Mouse (Mus musculus) bone marrow, adult 2 months (tissue): Measurements from ENCODE around the gene Slc35f4. TPM values are rescaled to one million over a fixed set of nuclear protein-coding genes. Genes with fewer than 3 reads are reported as not detected.
"Not testable (repeated sequence)": the region's sequence is repeated elsewhere in the genome, so short reads cannot be mapped to it uniquely, and the experiment has no call there.

Source experiments
- H3K27ac ChIP-seq: fragments of 200-500 bp; 2 replicates; pipeline ENCODE4 v1.5.1; 2012; ENCODE audit warnings: low read depth, mild to moderate bottlenecking, control low read depth, inconsistent platforms, low read length; ENCODE audit not compliant: control insufficient read depth, poor library complexity, insufficient read depth
- H3K4me1 ChIP-seq: fragments of 200-500 bp; 2 replicates; pipeline ENCODE4 v1.6.1; 2011; ENCODE audit warnings: low read length; ENCODE audit not compliant: control insufficient read depth, insufficient read depth
- H3K4me3 ChIP-seq: fragments of 200-500 bp; replicated peaks from 2 replicates; pipeline ENCODE3; 2011; ENCODE audit warnings: mild to moderate bottlenecking, low read depth, low read length, control low read depth; ENCODE audit not compliant: control insufficient read depth
- CTCF ChIP-seq: fragments of 200-500 bp; IDR thresholded peaks from 2 replicates; pipeline ENCODE4 v1.5.1; 2011; ENCODE audit warnings: low read length, control low read depth; ENCODE audit not compliant: control insufficient read depth, insufficient read depth
- POLR2A ChIP-seq: fragments of 200-500 bp; IDR thresholded peaks from 2 replicates; pipeline ENCODE4 v1.6.1; 2011; ENCODE audit warnings: low read depth, mild to moderate bottlenecking, control low read depth, low read length, borderline replicate concordance; ENCODE audit not compliant: control insufficient read depth
- WGBS: fragments of 180-500 bp; shearing (Covaris S2); methylation state at CpG from one replicate; pipeline ENCODE4 v1.1.7; 2018; 5-methylcytosine and 5-hydroxymethylcytosine counted together
- polyA plus RNA-seq: library from polyadenylated mRNA; stranded (reverse); fragments of >200 nt; gene quantifications from 2 replicates; pipeline ENCODE4 v1.2.4, GENCODE M21; 2011; ENCODE audit warnings: low replicate concordance; ENCODE audit not compliant: missing spikeins, insufficient read depth, insufficient read length

Gene Slc35f4
- polyA plus RNA-seq, 1 experiment = not detected

DNA sequence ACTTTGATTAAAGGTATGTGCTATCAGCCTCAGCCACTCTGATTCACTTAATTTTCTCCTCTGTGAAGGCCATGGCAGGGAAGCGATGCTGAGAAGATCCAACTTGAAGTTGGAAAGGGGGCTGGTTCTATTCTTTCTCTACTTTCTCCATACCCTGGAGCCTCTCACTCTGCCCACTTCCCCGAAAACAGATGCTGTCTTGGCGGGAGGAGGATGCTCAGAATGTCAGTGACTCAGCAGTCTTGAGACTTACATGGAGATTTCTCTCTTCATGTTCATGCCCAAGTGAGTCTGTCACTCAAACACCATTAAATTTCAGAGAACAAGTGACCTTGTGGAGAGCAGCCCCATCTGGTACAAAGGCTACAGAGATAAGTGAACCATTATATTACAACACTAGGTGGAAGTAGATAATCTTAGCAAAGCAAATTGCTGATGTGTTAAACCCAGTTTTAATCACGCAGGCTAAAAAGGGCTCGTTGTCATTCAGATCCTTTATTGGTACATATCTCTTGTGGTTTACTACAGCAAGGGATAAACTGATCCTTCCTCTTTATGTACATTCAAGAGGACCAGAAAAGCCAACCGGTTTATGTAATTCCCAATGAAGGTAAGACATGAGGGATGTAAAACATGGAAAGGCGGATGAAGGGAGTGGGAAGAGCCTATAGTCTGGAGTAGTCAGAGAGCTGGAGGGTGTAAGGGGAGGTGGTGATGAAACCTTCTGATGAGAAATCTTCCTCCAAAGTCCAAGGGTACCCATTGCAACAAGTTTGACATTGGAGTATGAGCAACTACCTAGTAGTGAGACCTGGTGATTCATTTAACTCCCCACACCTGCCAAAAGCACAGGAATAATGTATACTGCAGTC lies 241.8 kb downstream of the Slc35f4 start:
- TF ChIP-seq CTCF (no peak), POLR2A (no peak)
- no peak overlapping the region for H3K4me3 ChIP-seq
- no peaks in the 10 kb centered on the region for H3K4me1 ChIP-seq
- no peak overlapping the region for H3K27ac ChIP-seq
- 76% methylated on average over 7 of the region's 7 CpGs for WGBS

DNA sequence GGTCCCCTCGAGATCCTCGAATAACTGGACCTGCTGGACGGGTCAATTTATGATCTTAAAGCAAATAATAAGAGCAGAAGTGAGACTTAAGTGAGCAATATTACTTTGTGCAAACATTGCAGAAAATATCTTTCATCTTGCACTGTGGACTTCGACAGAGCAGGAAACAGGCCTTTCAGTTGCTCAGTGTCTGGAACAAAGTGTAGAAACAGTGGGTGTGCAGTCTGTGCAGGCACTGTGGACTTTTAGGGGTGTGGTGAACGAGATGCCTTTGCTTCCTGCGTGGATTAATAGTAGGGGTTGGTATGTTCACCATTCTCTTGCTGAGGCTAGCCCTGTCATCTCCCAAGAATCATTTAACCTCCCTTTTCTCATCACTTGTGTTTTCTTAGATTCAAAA lies 247.0 kb downstream of the Slc35f4 start:
- whole genome bisulfite sequencing = 66% methylated on average over 6 of the region's 6 CpGs
- H3K4me3 ChIP-seq = no peak overlapping the region
- TF ChIP-seq CTCF (no peak), POLR2A (no peak)
- no peaks in the 10 kb centered on the region for H3K4me1 ChIP-seq
- no peak overlapping the region for H3K27ac ChIP-seq

GRCm38 (mm10) chr14:49278479-49278878 lies 247.4 kb downstream of the Slc35f4 start:
- WGBS = 57% methylated on average over 9 of the region's 9 CpGs
- H3K27ac ChIP-seq, H3K4me1 ChIP-seq, H3K4me3 ChIP-seq: not testable (repeated sequence)

DNA sequence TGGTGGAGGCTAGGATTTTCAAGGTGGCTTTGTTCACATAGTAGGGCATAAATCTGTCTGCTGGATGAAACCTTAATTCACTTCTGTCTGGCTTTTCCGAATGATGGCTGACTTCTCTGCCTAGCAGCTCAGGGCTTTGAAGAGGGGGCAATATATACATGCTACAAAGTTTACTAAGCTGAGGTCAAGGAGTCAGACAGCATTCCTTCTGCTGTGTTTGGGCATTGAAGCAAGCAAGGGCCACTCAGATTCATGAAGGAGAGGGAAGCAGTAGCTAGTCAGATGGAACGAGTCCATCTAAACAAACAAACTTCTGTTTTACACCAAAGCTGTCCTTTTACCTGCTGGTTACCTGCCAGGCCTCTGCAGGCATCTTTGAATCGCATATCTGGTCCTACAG lies 248.2 kb downstream of the Slc35f4 start:
- TF ChIP-seq POLR2A (no peak), CTCF (no peak)
- no peak overlapping the region for H3K4me3 ChIP-seq
- 69% methylated on average over 3 of the region's 3 CpGs for WGBS
- no peaks in the 10 kb centered on the region for H3K4me1 ChIP-seq
- no peak overlapping the region for H3K27ac ChIP-seq

- TF ChIP-seq POLR2A (no peak), CTCF (no peak)
- Histone ChIP-seq H3K4me3 (no peak overlapping the region), H3K27ac (no peak overlapping the region), H3K4me1 (no peaks in the 10 kb centered on the region)
- WGBS = 34% methylated on average over 2 of the region's 2 CpGs
These were observed 250.5 kb downstream of the Slc35f4 start for GRCm38 (mm10) chr14:49275376-49275775.

DNA sequence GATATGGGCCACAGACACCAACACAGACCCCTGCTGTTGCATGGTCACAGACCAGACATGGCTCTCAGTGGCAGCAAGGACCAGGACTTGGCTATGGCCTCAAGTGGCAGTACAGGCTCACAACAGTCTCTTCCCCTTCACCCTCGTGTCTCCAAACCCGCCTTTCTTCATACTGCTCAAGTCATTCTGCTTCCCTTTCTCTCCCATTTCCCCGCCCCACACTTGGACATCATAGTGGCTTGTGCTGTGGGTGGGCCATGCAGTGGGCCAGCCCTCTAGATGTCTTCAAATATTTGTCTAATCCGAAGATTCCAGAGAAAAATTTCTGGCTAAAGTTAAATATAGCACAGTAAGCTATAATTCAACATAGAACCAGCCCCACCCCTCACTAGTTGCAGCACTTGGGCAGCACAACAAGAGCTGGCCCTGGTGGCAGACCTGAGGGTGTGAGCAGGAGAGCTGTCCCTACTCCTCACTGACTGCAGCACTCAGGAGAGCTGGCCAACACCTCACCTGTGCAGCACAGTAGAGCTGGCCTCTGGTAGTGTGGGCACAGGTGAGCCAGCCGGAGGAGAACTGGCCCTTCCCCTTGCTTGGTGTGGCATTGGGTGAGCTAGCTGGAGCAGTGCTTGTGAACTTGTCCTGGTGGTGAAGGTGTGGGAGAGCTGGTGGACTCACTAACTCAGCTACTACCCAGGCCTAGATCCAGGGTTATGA lies 260.4 kb downstream of the Slc35f4 start:
- 65% methylated on average over 5 of the region's 5 CpGs for WGBS
- Histone ChIP-seq H3K4me3 (no peak overlapping the region), H3K27ac (no peak overlapping the region)

More for the DNA sequence above, 260.4 kb downstream of the Slc35f4 start:
- H3K4me1 ChIP-seq = no peaks in the 10 kb centered on the region
- no peak for TF ChIP-seq CTCF
- no peak for TF ChIP-seq POLR2A
